Mouse (Mus musculus): ENCODE measurements at regions not wholly inside any gene's neighbourhood (a gene's known extent, or its start where the extent isn't known, plus 50 kb on each side); places are given as distances from the start of the nearest gene placed in this dataset.

DNA sequence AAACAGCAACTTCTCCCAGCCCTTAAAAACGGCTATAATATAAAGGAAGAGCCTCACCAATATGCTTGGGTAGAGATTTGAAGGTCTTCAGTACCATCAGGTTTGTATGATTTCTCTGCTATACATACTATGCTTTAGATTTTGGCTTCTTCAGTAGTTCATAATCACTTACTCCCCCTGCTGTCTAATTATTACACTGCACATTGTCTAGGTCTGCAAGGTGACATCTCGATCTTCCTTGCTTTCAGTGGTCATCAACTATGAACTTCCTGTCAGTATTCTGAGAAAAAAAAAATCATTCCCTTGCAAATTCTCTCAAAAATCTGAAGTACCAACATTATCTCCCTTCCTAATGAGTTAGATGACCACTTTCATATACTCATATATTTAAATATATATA lies 225.4 kb upstream of the Galnt5 start:
- no peak for DNase-seq

DNA sequence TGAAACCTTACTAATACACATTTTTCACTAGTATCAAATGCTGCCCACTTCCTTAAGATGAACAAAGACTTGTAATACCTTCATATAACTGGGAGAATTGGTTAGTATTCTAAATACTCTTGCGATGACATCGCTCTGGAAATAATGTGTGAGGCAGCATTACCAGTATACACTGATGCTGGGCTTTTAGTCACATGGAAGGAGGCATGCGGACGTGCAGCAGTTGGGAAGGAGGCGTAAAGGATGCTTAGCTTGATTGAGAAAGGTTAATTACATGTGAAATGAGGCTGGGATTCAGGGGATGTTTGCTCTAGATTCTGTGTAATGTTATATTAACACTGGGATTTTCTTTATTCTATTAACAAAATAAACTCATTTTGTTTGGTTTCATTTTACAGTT lies 221.5 kb upstream of the Galnt5 start:
- no peak for DNase-seq

DNA sequence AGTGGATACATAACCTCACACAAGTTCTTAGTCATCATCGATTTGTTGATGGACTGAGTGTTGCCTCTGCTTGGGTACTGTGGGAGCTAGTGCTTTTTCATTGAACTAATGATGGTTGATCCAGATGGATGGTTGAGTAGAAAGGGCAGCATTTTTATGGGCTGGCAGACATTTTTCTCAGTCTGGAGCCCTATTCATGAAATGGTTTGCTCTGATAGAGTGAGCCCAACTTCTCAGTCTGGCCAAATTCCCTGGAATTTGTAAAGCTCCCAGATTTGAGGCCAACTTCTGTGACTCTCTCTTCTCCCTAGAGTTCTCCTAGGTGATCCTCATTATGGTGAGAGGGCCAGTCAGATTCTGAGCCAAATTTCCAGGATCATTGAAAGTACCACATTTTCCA lies 216.8 kb upstream of the Galnt5 start:
- DNase-seq, result no peak

DNA sequence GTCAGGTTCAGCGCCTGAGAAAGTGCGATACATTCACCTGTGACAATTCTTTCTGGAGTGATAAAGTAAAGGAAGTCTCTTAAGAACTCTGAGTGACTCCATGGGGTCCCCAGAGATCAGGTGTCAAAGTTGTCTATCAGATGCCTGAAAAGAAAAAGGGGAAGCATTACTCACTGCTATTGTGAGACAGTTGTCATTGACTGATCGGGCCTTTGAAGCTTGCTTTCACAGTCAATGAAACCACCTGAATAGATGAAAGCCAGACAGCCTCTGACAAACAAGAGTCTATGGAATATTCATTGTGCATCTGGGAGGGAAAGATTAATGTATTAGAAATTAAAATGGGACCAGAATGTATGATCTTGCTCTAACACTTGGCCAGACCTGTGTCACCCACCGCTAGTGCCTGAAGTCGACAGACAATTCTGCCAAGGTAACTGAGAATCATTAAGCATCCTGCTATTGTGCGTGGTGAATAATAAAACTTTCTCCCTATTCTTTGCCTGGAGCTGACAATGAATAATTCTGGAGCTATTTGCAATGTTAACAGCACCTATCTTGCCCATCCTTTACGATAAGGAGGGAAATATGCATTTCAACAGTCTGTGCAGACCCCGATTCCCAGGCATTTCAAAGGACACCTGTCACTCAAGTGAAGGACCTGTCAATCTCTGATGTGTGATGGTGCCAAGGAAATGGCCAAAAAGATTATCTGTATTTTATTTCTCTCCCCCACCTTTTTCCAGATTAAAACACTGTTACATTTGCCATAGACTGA lies 204.0 kb upstream of the Galnt5 start:
- DNase-seq, result no peak

- no peak for DNase-seq
Measured at GRCm38 (mm10) chr2:57799279-57799678, 198.4 kb upstream of the Galnt5 start.

- no peak for DNase-seq
Measured at GRCm38 (mm10) chr2:57807911-57808310, 189.8 kb upstream of the Galnt5 start.

- no peak for DNase-seq
Measured at GRCm38 (mm10) chr2:57812996-57813395, 184.7 kb upstream of the Galnt5 start.

GRCm38 (mm10) chr2:57820343-57820742 lies 177.3 kb upstream of the Galnt5 start:
- DNase-seq, result no peak

- DNase-seq, result no peak
Measured at GRCm38 (mm10) chr2:57820923-57821322, 176.8 kb upstream of the Galnt5 start.

GRCm38 (mm10) chr2:57828284-57828683 lies 169.4 kb upstream of the Galnt5 start:
- no peak for DNase-seq

GRCm38 (mm10) chr2:57832565-57833355 lies 164.9 kb upstream of the Galnt5 start:
- DNase-seq, result peak; percentile 62

GRCm38 (mm10) chr2:57845135-57845534 lies 152.5 kb upstream of the Galnt5 start:
- DNase-seq, result no peak

DNA sequence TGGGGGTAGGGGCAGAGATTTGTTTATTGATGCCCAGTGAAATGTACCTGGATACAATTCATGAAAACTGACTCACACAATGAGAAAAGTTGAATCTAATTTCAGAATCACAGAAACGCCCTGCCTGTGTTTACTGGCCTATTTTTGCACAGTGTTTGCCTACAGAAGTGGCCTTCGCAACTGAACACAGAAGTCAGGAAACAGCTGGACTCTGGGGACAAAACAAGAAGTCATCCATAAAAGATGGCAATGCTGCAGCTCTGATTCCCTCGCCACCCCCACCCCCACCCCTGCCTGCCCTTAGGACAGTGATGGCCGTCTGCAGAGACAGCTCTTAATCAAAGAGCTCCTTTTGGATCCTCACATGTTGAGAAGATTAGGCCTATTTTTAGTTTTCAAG lies 150.0 kb upstream of the Galnt5 start:
- DNase-seq, result no peak

DNA sequence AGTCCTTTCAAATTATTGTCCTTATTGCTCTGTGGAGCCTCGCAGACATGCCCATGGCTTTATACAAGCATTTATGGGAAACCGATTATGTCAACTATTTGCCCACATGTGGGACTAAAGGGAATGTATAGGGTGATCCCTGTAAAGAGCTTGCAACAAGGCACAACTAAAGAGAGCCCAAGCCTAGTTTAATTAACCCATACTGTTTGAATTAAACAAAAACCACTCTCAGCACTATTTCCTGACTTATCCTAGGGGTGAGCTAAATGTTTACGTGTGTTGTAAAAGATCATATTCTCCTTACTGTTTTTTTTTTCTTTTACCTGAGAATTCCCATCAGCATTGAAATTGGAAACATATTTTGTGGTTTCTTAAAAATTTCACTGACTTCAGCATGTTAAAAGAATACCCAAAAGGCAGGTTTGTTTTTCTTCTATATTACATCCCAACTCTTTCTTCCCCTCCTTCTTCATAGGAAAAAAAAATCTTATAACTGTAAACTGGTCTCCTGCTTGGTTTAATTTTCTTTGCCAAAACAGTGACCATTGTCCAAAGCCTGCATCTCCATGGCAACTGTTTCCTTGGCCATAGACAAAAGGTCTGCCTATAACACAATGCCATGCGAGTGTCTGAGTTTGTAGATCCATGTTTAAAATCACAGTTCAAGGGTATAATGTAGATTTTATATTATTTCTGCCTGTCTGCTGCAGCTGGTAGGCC lies 148.2 kb upstream of the Galnt5 start:
- no peak for DNase-seq

- DNase-seq, result no peak
Measured at GRCm38 (mm10) chr2:57850058-57850400, 147.7 kb upstream of the Galnt5 start.

- DNase-seq, result no peak
Measured at GRCm38 (mm10) chr2:57856524-57857107, 141.1 kb upstream of the Galnt5 start.

GRCm38 (mm10) chr2:57865289-57865688 lies 132.4 kb upstream of the Galnt5 start:
- DNase-seq, result no peak

- DNase-seq, result no peak
Measured at GRCm38 (mm10) chr2:57868046-57868445, 129.6 kb upstream of the Galnt5 start.

- DNase-seq, result no peak
Measured at GRCm38 (mm10) chr2:57900168-57900567, 97.5 kb upstream of the Galnt5 start.

DNA sequence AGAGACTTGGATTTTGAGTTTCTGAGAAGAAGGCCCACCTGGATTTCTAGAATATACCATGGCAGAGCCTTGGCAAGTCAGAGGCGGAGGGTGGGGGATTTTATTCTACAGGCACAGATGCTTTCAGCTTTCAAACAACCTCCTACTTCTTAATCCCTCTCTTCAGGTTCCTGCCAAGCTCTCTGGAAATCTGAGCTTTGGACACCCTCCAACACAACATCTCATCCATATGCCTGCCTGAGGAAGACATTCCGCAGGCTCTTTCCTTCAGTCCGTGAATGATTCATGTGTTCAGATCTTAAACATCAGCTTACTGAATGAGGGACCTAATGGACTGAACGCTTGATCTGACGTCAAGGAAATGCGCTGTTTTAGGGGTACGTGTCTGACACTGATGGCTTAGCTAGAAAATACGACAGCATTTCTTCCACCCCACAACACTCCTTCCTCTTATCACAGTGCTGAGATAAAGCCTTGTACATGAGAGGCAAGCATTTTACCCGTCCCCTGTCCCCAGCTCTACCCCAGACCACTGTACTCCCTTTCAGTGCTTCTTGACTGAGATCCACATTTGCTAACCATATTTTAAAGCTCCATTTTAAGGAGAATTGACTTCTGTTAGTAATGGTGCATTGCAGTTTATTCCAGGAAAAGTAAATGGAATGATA lies 97.0 kb upstream of the Galnt5 start:
- no peak for DNase-seq

DNA sequence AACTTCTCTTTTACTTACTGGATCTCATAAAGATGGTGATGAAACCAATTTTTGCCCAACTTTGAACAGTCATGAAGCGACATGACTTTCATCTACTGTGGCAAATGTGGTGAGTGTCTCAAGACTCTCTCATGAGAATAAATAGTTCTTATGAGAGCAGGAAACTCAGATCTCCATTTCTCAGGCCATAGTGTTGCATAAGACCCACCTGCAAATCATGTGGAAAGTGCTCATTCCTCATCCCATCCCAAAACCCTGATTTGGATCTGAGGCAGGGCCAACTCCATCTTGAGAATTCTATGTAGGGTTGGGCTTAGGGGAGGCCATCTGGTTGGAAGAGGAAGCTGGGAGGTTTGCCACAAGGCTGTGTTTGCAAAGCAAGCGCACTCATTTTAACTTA lies 92.5 kb upstream of the Galnt5 start:
- no peak for DNase-seq

DNA sequence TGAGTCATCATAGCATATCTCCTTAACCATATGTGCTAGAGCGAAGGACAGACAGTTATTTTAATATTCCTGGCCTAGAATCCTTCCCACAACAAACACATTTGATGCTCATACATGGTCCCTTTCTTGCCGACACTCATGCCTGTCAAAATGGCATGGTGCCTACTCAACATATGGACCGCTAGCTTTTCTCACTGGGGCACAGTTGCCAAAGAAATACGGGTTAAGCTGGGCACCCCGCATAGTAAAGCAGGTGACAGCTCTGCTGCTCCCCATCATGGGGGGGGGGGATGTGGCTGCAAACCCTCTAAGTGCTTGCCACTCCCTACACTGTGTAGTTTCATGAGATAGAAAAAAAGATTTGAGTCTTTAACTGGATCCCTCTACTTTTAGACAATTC lies 90.7 kb upstream of the Galnt5 start:
- no peak for DNase-seq

- DNase-seq, result no peak
Measured at GRCm38 (mm10) chr2:57909706-57910105, 88.0 kb upstream of the Galnt5 start.
